Mouse (Mus musculus) R1 (cell line): Measurements from ENCODE around the gene Agk.

ENCODE experiments used
- DNase-seq: peaks from one replicate; pipeline ENCODE4 v3.0.0-alpha.2; 2018; ENCODE audit warnings: low read depth, low spot score

Gene Agk

GRCm38 (mm10) chr6:40324897-40325841, at the start of gene Agk:
Gene Agk (plus strand): TSS chr6:40325172.
- DNase-seq: peak; percentile 89

DNA sequence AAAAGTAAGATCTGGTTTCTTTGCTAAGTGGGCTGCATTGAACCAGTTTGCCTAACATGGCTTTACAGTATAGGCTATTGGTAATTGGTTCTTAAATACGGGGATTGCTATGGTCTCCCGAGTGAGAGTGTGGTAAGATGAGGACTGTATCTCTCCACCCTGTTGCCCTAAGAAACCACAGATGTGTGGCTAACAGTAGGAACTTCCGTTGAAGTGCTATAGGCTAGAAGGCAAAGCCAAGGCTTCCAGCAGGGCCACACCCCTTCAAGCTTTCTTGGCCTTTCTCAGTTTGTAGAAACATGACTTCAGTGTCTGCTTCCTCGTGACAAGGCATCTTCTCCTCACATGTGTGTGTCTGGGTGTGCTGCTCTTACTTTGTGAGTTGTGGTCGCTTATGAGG, 24.3 kb upstream of the Agk start:
- DNase-seq: no peak

- peak; percentile 32 for DNase-seq
Observed at GRCm38 (mm10) chr6:40303379-40303778, 21.6 kb upstream of the Agk start.

DNA sequence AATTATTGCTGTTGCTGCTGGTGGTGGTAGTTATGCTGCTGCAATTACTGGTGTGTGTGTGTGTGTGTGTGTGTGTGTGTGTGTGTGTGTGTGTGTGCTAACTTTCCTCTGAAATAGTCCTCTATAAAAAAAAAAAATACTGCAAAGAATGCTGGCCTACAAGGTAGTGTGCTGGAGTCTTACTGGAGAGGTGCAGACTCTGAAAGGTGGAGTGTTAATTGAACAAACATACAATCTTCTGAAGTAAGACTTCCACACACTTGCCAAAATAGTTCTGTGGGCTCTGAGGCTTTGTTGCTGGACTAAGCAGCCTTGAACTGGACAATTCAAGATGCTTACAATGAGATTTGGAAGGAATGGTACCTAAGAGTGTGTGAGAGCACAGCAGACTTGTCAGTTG, 20.0 kb upstream of the Agk start:
- DNase-seq: no peak

- DNase-seq: no peak
Observed at GRCm38 (mm10) chr6:40326341-40326740, 1.4 kb downstream of the Agk start.

DNA sequence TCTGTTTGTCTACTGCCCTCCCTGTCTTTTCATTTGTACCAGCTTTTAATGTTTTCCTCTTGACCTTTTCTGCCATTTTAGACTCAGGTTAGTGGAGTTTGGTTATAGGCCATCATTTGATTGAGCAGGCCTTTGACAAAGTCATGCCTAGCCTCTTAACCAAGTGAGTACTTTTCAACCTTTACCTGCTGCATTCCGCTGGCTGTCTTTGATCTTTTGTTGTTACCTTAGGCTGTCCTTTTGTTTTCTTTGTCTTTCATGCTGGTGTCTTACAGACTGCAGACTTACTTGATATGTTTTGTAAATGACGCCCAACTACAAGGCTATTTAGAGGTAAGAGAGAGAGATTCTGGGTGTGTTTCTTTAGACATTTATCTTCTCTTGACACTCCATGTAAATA, 8.5 kb downstream of the Agk start:
- DNase-seq: peak; percentile 83

DNA sequence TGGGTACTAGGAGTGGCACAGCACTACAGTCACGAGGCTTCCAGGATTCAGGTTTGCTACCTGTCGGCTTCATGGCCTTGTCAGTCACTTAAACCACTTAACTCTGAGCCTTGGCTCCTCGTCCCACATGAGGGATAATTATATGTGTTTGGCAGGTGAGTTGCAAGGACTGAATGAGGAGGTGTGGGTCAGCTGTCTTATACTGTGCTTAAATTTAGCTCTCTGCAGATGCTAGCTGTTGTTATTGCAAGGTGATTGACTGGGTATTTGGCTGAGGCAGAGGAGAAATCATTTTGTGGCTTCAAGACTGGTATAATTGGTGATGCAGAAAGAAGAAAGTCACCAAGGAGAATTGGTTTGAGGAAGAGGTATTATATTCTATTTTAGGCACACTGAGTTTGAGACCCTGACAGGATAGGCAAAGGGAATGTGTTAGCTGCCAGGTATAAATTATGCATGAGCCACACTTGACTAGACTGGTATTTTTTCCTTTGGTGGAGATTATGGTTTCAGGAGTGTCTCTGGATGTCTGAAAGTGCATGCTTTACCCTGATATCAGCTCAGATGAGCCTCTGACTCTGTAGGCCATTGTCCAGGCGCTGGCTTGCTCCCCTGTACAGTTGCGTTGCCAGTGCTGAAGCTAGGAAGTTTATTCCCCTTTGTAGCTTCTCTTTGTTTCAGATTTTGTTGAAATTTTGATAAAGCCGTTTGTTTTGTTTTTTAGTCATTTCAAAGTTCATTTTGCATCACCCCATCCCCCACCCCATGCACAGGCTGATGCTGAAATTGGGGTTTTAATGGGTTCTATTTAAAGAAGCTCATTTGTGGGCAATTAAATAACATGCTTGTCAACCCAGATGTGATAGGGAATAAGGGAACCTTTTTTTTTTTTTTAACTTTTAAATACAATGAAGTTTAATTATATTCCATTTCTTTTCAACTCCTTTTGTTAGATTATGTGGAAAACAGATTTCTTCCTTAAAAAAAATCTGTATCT, 12.1 kb downstream of the Agk start:
- DNase-seq: no peak

DNA sequence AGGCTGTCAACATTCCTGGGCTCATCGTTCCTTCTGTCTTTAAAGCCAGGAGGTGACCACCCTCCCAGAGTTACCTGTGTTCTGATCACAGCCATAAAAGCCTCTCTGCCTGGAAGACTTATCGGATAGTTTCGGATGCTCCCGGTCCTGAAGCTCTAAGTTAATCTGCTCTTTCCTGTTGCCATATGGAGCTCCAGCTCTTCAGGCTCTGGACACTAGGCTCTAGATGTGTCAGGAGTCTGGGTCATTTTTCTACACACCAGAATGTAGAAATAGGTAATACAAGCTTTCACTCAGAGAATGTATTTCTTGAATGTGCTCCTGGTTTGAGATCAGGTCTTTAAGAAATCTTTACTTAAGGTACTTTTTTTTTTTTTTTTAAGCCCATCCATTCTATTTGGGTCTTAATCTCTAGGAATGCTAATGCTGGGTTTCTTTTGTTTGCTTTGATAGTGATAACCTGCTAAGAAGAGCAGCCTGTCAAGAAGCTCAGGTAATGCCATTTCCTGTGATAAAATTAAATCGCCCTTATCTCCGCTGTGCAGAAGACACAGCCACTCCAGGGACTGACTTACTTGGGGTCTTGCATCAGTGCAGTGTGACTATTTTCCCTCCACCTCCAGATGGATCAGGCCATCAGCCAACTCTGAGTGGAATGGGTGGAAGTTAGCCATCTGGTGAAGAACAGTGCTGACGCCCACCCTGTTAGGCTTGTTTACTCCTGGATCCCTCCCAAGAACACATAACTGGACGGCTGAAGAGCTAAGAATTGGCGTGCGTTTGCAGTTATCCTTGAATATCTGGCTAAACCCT, 22.2 kb downstream of the Agk start:
- DNase-seq: peak; percentile 13

DNA sequence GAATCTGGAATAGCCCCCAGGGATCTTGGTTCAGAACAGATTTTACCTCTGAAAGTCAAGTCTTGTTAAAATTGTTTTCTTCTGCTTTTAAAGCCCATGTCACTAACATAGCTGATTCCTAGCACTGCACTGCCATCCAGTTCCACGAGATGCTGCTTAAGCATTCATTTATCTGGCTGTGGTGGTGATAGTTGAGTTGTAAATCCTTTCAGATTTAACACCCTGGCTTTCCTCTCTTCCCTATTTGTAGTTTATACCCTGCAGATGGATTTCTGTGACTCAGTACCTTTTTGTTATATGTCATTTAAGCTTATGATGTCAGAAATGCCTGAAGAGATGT, 22.8 kb downstream of the Agk start:
- DNase-seq: no peak

GRCm38 (mm10) chr6:40350041-40350440, 25.1 kb downstream of the Agk start:
- DNase-seq: peak; percentile 83

DNA sequence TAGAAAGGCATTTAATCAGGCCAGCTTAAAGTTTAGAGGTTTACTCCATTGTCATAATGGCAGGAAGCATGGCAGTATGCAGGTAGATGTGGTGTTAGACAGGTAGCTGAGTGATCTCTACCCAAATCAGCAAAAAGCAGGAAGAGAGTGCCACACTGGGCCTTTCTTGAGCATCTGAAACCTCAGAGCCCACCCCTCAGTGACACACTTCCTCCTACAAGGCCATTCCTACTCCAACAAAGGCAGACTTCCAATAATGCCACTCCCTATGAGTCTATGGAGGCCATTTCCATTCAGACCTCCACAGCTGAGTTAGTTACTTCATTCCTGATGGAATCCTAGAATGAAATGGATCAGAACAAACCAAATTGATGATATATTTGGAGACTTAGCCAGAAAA, 25.9 kb downstream of the Agk start:
- DNase-seq: peak; percentile 66

GRCm38 (mm10) chr6:40353360-40353759, 28.4 kb downstream of the Agk start:
- peak; percentile 64 for DNase-seq

GRCm38 (mm10) chr6:40371031-40371430, 46.1 kb downstream of the Agk start:
- no peak for DNase-seq

- DNase-seq: no peak
Observed at GRCm38 (mm10) chr6:40380181-40380580, 55.2 kb downstream of the Agk start.

GRCm38 (mm10) chr6:40381908-40382307, 56.9 kb downstream of the Agk start:
- DNase-seq: no peak

DNA sequence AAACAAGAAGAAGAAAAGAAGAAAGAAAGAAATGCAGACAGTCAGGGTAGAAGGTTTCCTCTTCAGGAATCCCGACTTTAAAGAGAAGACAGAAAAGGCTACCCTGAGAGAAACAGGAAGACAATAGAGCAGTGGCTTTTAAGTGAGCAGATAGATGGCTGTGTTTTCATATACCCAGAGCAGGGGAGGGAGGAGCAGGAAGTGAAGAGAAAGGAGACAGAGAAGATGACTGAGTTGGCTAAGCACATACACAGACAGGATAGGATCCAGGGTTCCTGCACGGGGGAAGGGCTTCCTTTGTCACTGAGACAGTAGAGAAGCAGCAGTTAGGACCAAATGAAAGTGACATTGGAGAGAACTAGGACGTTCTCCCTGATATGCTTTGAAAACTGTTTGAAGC, 60.7 kb downstream of the Agk start:
- DNase-seq: no peak

GRCm38 (mm10) chr6:40388660-40389059, 63.7 kb downstream of the Agk start:
- no peak for DNase-seq

- no peak for DNase-seq
Observed at GRCm38 (mm10) chr6:40390975-40391374, 66.0 kb downstream of the Agk start.

DNA sequence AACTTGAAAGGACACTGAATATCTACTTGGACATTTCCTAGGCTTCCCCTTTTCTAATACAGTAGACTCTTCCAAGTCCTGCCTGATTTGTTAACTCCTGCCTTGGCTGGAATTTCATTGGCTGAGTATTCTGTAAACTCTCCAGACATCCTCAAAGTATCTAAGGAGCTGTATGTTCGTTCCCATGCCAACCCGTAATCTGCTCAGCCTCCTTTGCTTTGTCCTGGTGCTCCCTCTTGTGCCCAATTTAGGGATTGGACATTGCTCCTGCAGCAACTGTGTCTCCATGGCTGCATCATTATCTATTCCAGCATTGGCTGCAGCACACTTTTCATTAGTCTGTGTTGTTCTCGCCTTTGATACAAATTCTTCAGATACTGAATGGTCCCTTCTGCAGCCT, 68.2 kb downstream of the Agk start:
- peak; percentile 83 for DNase-seq

DNA sequence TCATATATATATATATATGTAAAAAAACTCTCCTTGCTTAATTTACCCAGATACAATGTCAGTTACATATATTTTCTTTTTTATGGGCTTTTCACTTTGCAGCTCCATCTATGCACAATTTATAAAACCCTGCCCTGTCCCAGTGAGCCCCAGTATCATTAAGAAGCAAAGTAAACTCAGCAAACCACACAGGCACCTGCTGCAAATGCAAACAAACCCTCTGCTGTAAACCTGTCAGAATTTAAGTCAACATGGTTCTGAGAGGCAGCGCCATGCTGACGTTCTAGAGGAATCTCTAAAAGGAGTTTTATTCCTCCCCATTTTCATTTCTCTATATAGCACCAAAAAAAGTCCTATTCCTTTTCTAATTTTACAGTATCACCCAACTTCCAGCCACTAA, 77.1 kb downstream of the Agk start:
- DNase-seq: no peak

- DNase-seq: no peak
Observed at GRCm38 (mm10) chr6:40403640-40404285, 78.8 kb downstream of the Agk start.
